Mouse (Mus musculus) testis, adult 2 months (tissue): ENCODE results near the gene Dscam. TPM values are rescaled to one million over a fixed set of nuclear protein-coding genes. Genes with fewer than 3 reads are reported as not detected.

Source experiments
- H3K27ac ChIP-seq: fragments of 200-500 bp; 2 replicates; pipeline ENCODE4 v1.5.1; 2012; ENCODE audit warnings: low read depth, low read length; ENCODE audit not compliant: control insufficient read depth, insufficient read depth
- H3K27me3 ChIP-seq: fragments of 200-500 bp; 2 replicates; pipeline ENCODE4 v1.6.1; 2012; ENCODE audit warnings: mild to moderate bottlenecking, low read length, moderate library complexity; ENCODE audit not compliant: control insufficient read depth, insufficient read depth
- H3K36me3 ChIP-seq: fragments of 200-500 bp; 2 replicates; pipeline ENCODE4 v1.6.1; 2012; ENCODE audit warnings: mild to moderate bottlenecking, low read length; ENCODE audit not compliant: control insufficient read depth, insufficient read depth
- H3K4me1 ChIP-seq: fragments of 200-500 bp; 2 replicates; pipeline ENCODE4 v1.6.1; 2012; ENCODE audit warnings: low read length; ENCODE audit not compliant: control insufficient read depth, insufficient read depth
- H3K4me3 ChIP-seq: fragments of 200-500 bp; 2 replicates; pipeline ENCODE4 v1.5.1; 2012; ENCODE audit warnings: low read depth, mild to moderate bottlenecking, low read length, moderate library complexity, mixed read lengths; ENCODE audit not compliant: control insufficient read depth
- CTCF ChIP-seq: fragments of 200-500 bp; IDR thresholded peaks from 2 replicates; pipeline ENCODE4 v1.5.1; 2012; ENCODE audit warnings: low read depth, mild to moderate bottlenecking, inconsistent platforms, low read length, moderate library complexity; ENCODE audit not compliant: control insufficient read depth, insufficient read depth, insufficient replicate concordance
- POLR2A ChIP-seq: fragments of 200-500 bp; IDR thresholded peaks from 2 replicates; pipeline ENCODE4 v1.6.1; 2012; ENCODE audit warnings: low read depth, mild to moderate bottlenecking, inconsistent platforms, low read length, moderate library complexity; ENCODE audit not compliant: control insufficient read depth
- polyA plus RNA-seq: library from polyadenylated mRNA; depleted of rRNA; stranded (reverse); fragments of >200 nt; gene quantifications from 2 replicates; pipeline ENCODE4 v1.2.3, GENCODE M21; 2012

Dscam gene
- polyA plus RNA-seq, 1 experiment, result 0.94 TPM

DNA sequence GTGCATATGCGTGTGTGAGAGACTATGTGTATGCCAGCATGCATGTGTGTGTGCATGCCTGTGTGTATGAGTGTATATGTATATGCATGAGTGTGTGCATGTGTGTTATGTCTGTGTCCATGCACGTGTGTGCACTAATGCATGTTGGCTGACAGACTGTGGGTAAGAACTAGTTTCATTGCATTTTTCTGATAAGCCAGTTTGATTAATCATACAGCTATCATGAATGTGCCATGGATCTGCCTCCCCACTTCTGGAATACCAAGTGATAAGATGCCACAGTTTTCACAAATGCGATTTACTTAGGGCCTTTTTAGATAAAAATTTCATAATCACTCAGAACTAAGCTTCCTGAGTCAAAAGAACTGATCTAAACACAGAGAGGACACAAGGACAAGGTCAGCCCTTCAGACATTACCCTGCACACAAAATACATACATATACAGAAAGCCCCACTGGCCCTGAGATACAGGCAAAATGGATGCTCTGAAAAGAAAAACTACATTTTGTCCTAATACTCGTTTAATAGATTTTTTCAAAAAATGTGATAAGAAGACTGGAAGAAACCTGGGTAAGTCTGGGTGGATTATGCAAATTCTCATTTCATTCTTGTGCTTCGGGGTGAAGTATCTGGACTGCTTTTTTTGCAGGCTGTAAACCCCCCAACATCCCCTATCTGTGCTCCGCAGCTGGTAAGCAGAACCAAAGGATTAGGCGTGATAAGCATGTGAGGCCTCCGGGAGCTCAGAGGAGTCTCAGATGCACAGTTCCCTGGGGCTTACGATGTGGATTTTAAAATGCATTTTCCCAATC lies 164.3 kb downstream of the Dscam start:
- Histone ChIP-seq H3K36me3 (no peaks in the 10 kb centered on the region), H3K27ac (no peak overlapping the region), H3K4me1 (no peaks in the 10 kb centered on the region), H3K27me3 (no peaks in the 10 kb centered on the region), H3K4me3 (no peak overlapping the region)
- TF ChIP-seq CTCF, result no peak
- no peak for TF ChIP-seq POLR2A

DNA sequence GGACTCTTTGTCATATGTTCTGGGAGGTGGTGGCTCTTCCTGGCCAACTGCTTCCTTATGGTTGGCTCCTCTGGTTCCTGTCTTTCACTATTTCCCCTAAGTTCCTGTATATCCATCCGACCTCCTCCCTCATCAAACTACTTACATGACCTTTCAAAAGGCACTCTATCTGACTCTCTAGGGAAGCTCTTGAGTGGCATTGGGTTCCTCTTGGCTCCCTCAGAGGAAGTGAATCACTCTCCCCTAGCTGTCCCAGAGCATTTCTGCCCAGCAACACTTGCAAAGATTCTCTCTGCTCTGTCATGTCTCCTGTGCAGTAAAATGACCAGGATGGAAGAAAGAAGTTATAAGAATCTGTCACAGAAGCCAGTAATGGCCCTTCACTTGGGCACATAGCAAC lies 166.6 kb downstream of the Dscam start:
- Histone ChIP-seq H3K27ac (no peak overlapping the region), H3K4me3 (no peak overlapping the region), H3K27me3 (no peaks in the 10 kb centered on the region), H3K36me3 (no peaks in the 10 kb centered on the region), H3K4me1 (no peaks in the 10 kb centered on the region)
- TF ChIP-seq POLR2A, result no peak
- no peak for TF ChIP-seq CTCF

DNA sequence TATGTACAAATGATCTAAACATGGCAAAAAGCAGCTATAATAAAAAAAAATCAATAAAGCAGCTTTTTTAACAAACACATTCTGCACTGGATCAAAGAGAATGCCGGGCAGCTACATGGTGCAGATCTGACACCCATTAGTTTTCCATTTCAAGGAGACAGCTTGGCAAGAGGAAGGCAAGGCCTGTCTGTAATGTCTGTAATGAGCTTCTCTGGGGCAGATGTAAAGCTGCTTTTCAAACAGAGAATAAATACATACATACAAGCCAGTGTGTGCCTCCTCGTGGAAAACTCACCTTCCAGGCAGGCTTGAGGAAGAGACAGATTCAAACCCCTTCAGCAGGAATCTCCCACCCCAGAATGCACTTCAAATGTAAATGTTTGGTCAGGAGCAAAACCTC lies 167.7 kb downstream of the Dscam start:
- Histone ChIP-seq H3K27me3 (no peaks in the 10 kb centered on the region), H3K27ac (no peak overlapping the region), H3K4me1 (no peaks in the 10 kb centered on the region), H3K36me3 (no peaks in the 10 kb centered on the region), H3K4me3 (no peak overlapping the region)
- TF ChIP-seq POLR2A, result no peak
- TF ChIP-seq CTCF, result no peak

- no peak for TF ChIP-seq POLR2A
- no peak for TF ChIP-seq CTCF
- Histone ChIP-seq H3K4me3 (no peak overlapping the region), H3K4me1 (no peaks in the 10 kb centered on the region), H3K27me3 (no peaks in the 10 kb centered on the region), H3K36me3 (no peaks in the 10 kb centered on the region), H3K27ac (no peak overlapping the region)
Measured at GRCm38 (mm10) chr16:97002189-97002588, 168.4 kb downstream of the Dscam start.

- Histone ChIP-seq H3K27me3 (no peaks in the 10 kb centered on the region), H3K4me1 (no peaks in the 10 kb centered on the region), H3K27ac (no peak overlapping the region), H3K36me3 (no peaks in the 10 kb centered on the region), H3K4me3 (no peak overlapping the region)
- TF ChIP-seq POLR2A, result no peak
- TF ChIP-seq CTCF, result no peak
Measured at GRCm38 (mm10) chr16:96996854-96997253, 173.7 kb downstream of the Dscam start.

DNA sequence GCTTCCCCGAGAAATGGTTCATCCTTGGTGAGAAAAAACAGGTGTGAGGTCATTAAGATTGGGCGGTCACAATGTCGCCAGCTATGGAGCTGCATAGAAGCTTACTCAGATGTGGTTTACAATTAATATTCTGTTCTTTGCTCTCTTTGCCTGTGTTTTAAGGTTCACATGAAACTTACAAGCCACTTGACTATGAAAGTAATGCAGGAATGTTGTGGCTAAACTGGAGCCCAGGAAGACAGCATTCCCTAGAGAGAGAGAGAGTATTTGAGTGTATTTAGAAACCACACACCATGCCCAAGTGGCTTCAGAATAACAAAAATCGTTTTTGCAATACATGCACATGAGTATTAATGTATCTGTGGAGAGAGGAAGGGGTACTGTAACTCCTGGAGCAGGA lies 174.7 kb downstream of the Dscam start:
- H3K4me3 ChIP-seq, result no peak overlapping the region
- no peak for TF ChIP-seq CTCF
- no peak for TF ChIP-seq POLR2A
- no peaks in the 10 kb centered on the region for H3K4me1 ChIP-seq
- no peaks in the 10 kb centered on the region for H3K36me3 ChIP-seq
- no peaks in the 10 kb centered on the region for H3K27me3 ChIP-seq
- no peak overlapping the region for H3K27ac ChIP-seq

DNA sequence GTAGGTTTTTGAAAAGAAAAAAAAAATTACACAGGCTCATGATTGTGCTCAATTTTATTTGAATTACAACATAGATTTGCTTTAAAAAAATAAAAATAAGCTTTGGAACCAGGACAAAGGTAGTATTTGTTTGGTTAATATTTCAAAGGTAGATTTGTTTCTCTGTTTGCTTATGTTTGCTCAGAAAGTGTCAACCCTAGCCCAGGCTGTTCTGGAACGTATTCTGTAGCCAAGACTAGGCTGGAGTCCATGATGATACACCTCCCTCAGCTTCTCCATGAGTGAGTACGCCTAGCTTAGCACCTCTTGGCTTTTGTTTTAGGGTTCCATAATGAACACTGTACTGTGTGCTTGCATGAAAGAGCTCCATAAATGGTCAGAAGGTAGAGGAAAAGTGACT lies 183.2 kb downstream of the Dscam start:
- Histone ChIP-seq H3K4me1 (no peaks in the 10 kb centered on the region), H3K4me3 (no peak overlapping the region), H3K27me3 (no peaks in the 10 kb centered on the region), H3K27ac (no peak overlapping the region), H3K36me3 (no peaks in the 10 kb centered on the region)
- TF ChIP-seq POLR2A, result no peak

DNA sequence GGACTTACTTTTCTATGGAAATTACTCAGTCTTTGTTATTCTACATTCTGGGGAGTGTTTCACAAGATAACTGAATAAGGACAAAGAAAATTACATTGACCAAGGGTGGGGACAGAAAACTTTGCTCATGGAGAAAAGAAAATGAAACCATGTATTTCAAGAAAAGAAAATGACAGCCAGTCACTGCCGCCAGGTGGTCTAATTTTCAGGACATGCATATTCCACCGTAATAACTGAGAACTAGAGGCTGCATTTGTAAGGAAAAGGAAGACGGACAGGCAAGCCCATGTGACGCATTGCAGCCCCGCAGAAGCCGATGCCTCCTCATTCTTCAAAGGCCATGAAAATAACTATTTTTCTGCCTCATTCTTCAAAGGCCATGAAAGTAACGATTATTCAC lies 197.3 kb downstream of the Dscam start:
- TF ChIP-seq POLR2A, result no peak
- no peak overlapping the region for H3K27ac ChIP-seq
- H3K4me3 ChIP-seq, result no peak overlapping the region
- no peaks in the 10 kb centered on the region for H3K27me3 ChIP-seq
- no peaks in the 10 kb centered on the region for H3K36me3 ChIP-seq
- H3K4me1 ChIP-seq, result no peaks in the 10 kb centered on the region; the same call in 1 of the 2 replicates
